Mouse (Mus musculus) midbrain, embryonic 16.5 days (tissue): ENCODE results near the gene Ubac2. TPM values are rescaled to one million over a fixed set of nuclear protein-coding genes. Genes with fewer than 3 reads are reported as not detected.

Experiments used
- ATAC-seq: fragments of 200-750 bp; cut with Nextera tagmentation; 2 replicates; pipeline ENCODE4 v1.8.0; 2017; ENCODE audit warnings: moderate TSS enrichment
- H3K27ac ChIP-seq: fragments of 300-500 bp; sonication (generic); 2 replicates; pipeline ENCODE4 v1.5.1; 2014; ENCODE audit warnings: mild to moderate bottlenecking, low read length, mixed read lengths
- H3K27me3 ChIP-seq: fragments of 300-500 bp; sonication (generic); 2 replicates; pipeline ENCODE4 v1.6.1; 2014; ENCODE audit warnings: low read depth, low read length, mixed read lengths; ENCODE audit not compliant: control insufficient read depth, insufficient read depth
- H3K36me3 ChIP-seq: fragments of 300-500 bp; sonication (generic); 2 replicates; pipeline ENCODE4 v1.6.1; 2014; ENCODE audit warnings: mild to moderate bottlenecking, low read length, moderate library complexity, mixed read lengths; ENCODE audit not compliant: control insufficient read depth, insufficient read depth
- H3K4me1 ChIP-seq: fragments of 300-500 bp; sonication (generic); 2 replicates; pipeline ENCODE4 v1.6.1; 2014; ENCODE audit warnings: mild to moderate bottlenecking, low read length, mixed read lengths; ENCODE audit not compliant: control insufficient read depth, insufficient read depth
- H3K4me2 ChIP-seq: fragments of 300-500 bp; sonication (generic); 2 replicates; pipeline ENCODE4 v1.6.1; 2014; ENCODE audit warnings: mild to moderate bottlenecking, low read length, mixed read lengths
- H3K4me3 ChIP-seq: fragments of 300-500 bp; sonication (generic); 2 replicates; pipeline ENCODE4 v1.5.1; 2014; ENCODE audit warnings: low read depth, mild to moderate bottlenecking, low read length, moderate library complexity, mixed read lengths
- H3K9ac ChIP-seq: fragments of 300-500 bp; sonication (generic); 2 replicates; pipeline ENCODE4 v1.6.1; 2014; ENCODE audit warnings: low read depth, low read length, mixed read lengths
- H3K9me3 ChIP-seq: fragments of 300-500 bp; sonication (generic); replicated peaks from 2 replicates; pipeline ENCODE4 v1.6.1; 2014; ENCODE audit warnings: mild to moderate bottlenecking, low read length, mixed read lengths; ENCODE audit not compliant: control insufficient read depth, poor library complexity, severe bottlenecking
- WGBS: fragments of 180-500 bp; shearing (Covaris S2); extraction: QIAGEN DNeasy Blood & Tissue Kit; methylation state at CpG from one replicate; pipeline ENCODE4 v1.1.7; 2014; 5-methylcytosine and 5-hydroxymethylcytosine counted together
- polyA plus RNA-seq: library from polyadenylated mRNA; unstranded; fragments of >200 nt; fragmentation: Nextera tagmentation; extraction: Ambion mirVana; gene quantifications from 2 replicates; pipeline ENCODE4 v1.2.1, GENCODE M21; 2015

Ubac2 gene
- polyA plus RNA-seq, 1 experiment from 2014 or later: 48.5 TPM

GRCm38 (mm10) chr14:121934597-121934946 lies 56.2 kb downstream of the Ubac2 start:
- Histone ChIP-seq H3K4me1 (no peaks in the 10 kb centered on the region), H3K4me2 (no peak overlapping the region), H3K36me3 (peaks cover 8% of the 10 kb centered on the region; the same call in 1 of the 2 replicates), H3K27ac (no peak overlapping the region), H3K9me3 (peaks cover 7% of the 10 kb centered on the region; the same call in 1 of the 2 replicates), H3K27me3 (no peaks in the 10 kb centered on the region), H3K4me3 (no peak overlapping the region), H3K9ac (no peak overlapping the region)
- WGBS: 92% methylated on average over 5 of the region's 5 CpGs
- no peak for ATAC-seq

- no peak overlapping the region for H3K4me2 ChIP-seq
- H3K27ac ChIP-seq: no peak overlapping the region
- H3K36me3 ChIP-seq: peaks cover 8% of the 10 kb centered on the region; the same call in 1 of the 2 replicates
- WGBS: 93% methylated on average over 4 of the region's 4 CpGs
- H3K9ac ChIP-seq: no peak overlapping the region
- no peak overlapping the region for H3K4me3 ChIP-seq
- no peaks in the 10 kb centered on the region for H3K27me3 ChIP-seq
- ATAC-seq: no peak
- H3K4me1 ChIP-seq: no peaks in the 10 kb centered on the region
- peaks cover 7% of the 10 kb centered on the region; the same call in 1 of the 2 replicates for H3K9me3 ChIP-seq
These were observed 57.9 kb downstream of the Ubac2 start for GRCm38 (mm10) chr14:121936356-121936755.

- Histone ChIP-seq H3K27ac (no peak overlapping the region), H3K36me3 (peaks cover 8% of the 10 kb centered on the region; the same call in 1 of the 2 replicates), H3K4me3 (no peak overlapping the region), H3K9ac (no peak overlapping the region), H3K27me3 (no peaks in the 10 kb centered on the region), H3K4me1 (no peaks in the 10 kb centered on the region), H3K9me3 (peaks cover 7% of the 10 kb centered on the region; the same call in 1 of the 2 replicates), H3K4me2 (no peak overlapping the region)
- ATAC-seq: no peak
- 84% methylated on average over 8 of the region's 8 CpGs for WGBS
These were observed 58.4 kb downstream of the Ubac2 start for GRCm38 (mm10) chr14:121936856-121937255.

- no peak overlapping the region for H3K9ac ChIP-seq
- H3K27ac ChIP-seq: no peak overlapping the region
- no peak for ATAC-seq
These were observed 59.3 kb downstream of the Ubac2 start for GRCm38 (mm10) chr14:121937601-121938255.

GRCm38 (mm10) chr14:121938256-121939191 lies 60.1 kb downstream of the Ubac2 start:
- Histone ChIP-seq H3K4me2 (no peak overlapping the region), H3K9me3 (peaks cover 7% of the 10 kb centered on the region; the same call in 1 of the 2 replicates), H3K27ac (no peak overlapping the region), H3K36me3 (peaks cover 8% of the 10 kb centered on the region; the same call in 1 of the 2 replicates), H3K4me1 (no peaks in the 10 kb centered on the region), H3K4me3 (no peak overlapping the region), H3K27me3 (no peaks in the 10 kb centered on the region), H3K9ac (no peak overlapping the region)
- ATAC-seq: no peak
- WGBS: 96% methylated on average over 11 of the region's 11 CpGs

More at GRCm38 (mm10) chr14:121937601-121938255, 59.3 kb downstream of the Ubac2 start:
- H3K9me3 ChIP-seq: peaks cover 7% of the 10 kb centered on the region; the same call in 1 of the 2 replicates
- H3K4me2 ChIP-seq: no peak overlapping the region
- 90% methylated on average over 11 of the region's 11 CpGs for WGBS
- no peaks in the 10 kb centered on the region for H3K27me3 ChIP-seq
- H3K4me1 ChIP-seq: no peaks in the 10 kb centered on the region
- H3K4me3 ChIP-seq: no peak overlapping the region
- peaks cover 8% of the 10 kb centered on the region; the same call in 1 of the 2 replicates for H3K36me3 ChIP-seq

- no peaks in the 10 kb centered on the region for H3K4me1 ChIP-seq
- H3K27me3 ChIP-seq: no peaks in the 10 kb centered on the region
- peaks cover 7% of the 10 kb centered on the region; the same call in 1 of the 2 replicates for H3K9me3 ChIP-seq
- no peak overlapping the region for H3K4me3 ChIP-seq
- ATAC-seq: no peak
- WGBS: 98% methylated on average over 3 of the region's 3 CpGs
- H3K9ac ChIP-seq: no peak overlapping the region
- H3K27ac ChIP-seq: no peak overlapping the region
- no peak overlapping the region for H3K4me2 ChIP-seq
- 0 out of 2 replicates have a peak, but pooled peaks cover 2% of the 10 kb centered on the region for H3K36me3 ChIP-seq
These were observed 61.2 kb downstream of the Ubac2 start for GRCm38 (mm10) chr14:121939582-121939981.

- Histone ChIP-seq H3K4me3 (no peak overlapping the region), H3K4me1 (no peaks in the 10 kb centered on the region), H3K9ac (no peak overlapping the region), H3K27ac (no peak overlapping the region), H3K9me3 (no peaks in the 10 kb centered on the region), H3K4me2 (no peak overlapping the region), H3K36me3 (no peaks in the 10 kb centered on the region), H3K27me3 (no peaks in the 10 kb centered on the region)
- no peak for ATAC-seq
- 90% methylated on average over 5 of the region's 5 CpGs for WGBS
These were observed 67.7 kb downstream of the Ubac2 start for GRCm38 (mm10) chr14:121946131-121946530.

GRCm38 (mm10) chr14:121946728-121947127 lies 68.3 kb downstream of the Ubac2 start:
- Histone ChIP-seq H3K4me3 (no peak overlapping the region), H3K4me1 (no peaks in the 10 kb centered on the region), H3K4me2 (no peak overlapping the region), H3K36me3 (no peaks in the 10 kb centered on the region), H3K27ac (no peak overlapping the region), H3K27me3 (no peaks in the 10 kb centered on the region), H3K9ac (no peak overlapping the region), H3K9me3 (no peaks in the 10 kb centered on the region)
- 76% methylated on average over 8 of the region's 8 CpGs for WGBS
- no peak for ATAC-seq
